Mouse (Mus musculus): ENCODE results near the gene 6430548M08Rik. TPM values are rescaled to one million over a fixed set of nuclear protein-coding genes. Genes with fewer than 3 reads are reported as not detected.
A peak's percentile ranks its signal among the peaks of the same experiment; 100 is the strongest.

The 6430548M08Rik gene
- polyA plus RNA-seq, 1 experiment = 2.4 TPM

DNA sequence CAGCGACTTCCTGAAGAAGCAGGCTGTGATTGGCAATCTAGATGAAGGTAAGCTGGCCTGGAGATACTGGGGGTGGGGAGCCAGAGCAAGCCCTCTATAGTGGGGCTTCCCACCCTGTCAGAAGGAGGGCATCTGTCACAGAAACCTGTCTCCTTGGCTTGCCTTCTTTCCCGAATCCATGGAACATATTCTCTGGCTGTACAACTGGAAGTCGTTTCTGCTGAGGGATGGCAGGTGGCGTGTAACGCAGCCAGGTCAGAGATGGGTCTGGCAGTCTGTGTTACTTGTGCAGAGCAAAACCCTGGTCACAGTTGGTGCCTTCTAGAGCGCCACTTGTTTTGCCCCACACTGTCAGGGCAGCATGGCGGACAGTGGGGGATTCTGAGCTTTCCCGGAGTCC, 46.4 kb downstream of the 6430548M08Rik start:
- no peaks in the 10 kb centered on the region for H3K9me3 ChIP-seq

DNA sequence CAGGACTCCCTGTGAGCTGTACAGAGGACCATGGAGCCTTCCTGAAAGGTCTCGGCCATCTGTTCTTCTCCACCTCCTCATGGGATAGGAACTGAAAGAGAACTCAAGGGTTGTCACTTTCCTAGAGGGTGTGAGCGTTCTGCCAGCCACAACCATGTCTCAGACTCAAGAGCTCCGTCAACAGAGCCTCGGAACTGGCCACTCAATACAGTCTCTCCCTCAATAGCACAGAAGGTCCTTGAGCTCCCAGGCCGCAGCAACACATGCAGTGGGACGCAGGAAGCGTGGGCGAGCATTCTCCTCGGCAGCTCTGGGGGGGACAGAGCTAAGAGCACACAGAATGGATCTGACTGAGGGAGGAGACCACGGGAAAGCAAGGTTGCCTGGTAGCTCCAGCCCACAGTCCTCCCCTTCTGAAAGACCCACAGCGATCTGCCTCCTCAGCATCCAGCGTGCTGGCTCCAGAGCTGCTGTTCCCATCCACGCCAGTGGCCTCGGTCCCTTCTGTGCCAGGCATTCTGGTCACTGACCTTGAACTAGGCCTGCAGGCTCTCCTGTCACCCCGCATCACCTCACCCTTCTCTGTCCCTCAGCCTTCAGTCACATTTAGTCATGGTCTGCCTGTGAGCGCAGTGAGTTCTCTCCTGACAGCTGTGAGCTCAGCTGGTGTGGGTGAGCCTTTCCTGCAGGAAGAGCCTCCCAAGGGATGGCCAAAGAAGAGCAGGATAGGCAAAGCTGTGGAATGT, 47.9 kb downstream of the 6430548M08Rik start:
- H3K4me1 ChIP-seq = peaks cover 21% of the 10 kb centered on the region
- H3K9me3 ChIP-seq = no peaks in the 10 kb centered on the region
- no peak overlapping the region for H3K4me3 ChIP-seq (replicated peaks)
- peaks cover 96% of the 10 kb centered on the region for H3K27me3 ChIP-seq (replicated peaks)
- H3K36me3 ChIP-seq (replicated peaks; ENCODE audit: low read length) = no peaks in the 10 kb centered on the region
- TF ChIP-seq FLI1 (IDR thresholded peaks at IDR 0.05; ENCODE audit: low read length) (no peak), GATA1 (IDR thresholded peaks at IDR 0.05; ENCODE audit: borderline replicate concordance, low read length) (no peak)

More for the DNA sequence above, 46.4 kb downstream of the 6430548M08Rik start:
- no peak for TF ChIP-seq GATA1 (IDR thresholded peaks at IDR 0.05; ENCODE audit: borderline replicate concordance, low read length)
- TF ChIP-seq FLI1 (IDR thresholded peaks at IDR 0.05; ENCODE audit: low read length) = no peak
- Histone ChIP-seq H3K4me3 (replicated peaks) (no peak overlapping the region), H3K27me3 (replicated peaks) (peaks cover 96% of the 10 kb centered on the region), H3K36me3 (replicated peaks; ENCODE audit: low read length) (no peaks in the 10 kb centered on the region), H3K4me1 (peaks cover 34% of the 10 kb centered on the region)

DNA sequence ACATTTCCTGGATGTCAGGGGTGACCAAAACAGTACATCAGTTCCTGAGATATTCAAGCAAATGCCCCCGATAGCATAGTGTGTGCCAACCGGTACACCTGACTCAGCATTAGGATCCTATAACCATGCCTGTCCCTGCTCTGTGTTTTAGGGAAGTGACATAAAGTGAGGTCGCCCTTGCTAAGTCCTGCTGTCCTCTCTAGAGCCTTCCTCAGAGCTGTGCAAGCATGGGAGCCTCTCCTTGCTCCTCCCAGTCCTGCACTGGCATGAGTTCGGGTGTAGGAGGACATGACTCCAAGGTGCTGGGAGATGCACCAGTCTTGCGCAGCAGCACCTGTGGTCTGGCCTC, 48.4 kb downstream of the 6430548M08Rik start:
- peaks cover 96% of the 10 kb centered on the region for H3K27me3 ChIP-seq (replicated peaks)
- H3K36me3 ChIP-seq (replicated peaks; ENCODE audit: low read length) = no peaks in the 10 kb centered on the region
- no peaks in the 10 kb centered on the region for H3K9me3 ChIP-seq
- H3K4me1 ChIP-seq = peaks cover 21% of the 10 kb centered on the region
- TF ChIP-seq GATA1 (IDR thresholded peaks at IDR 0.05; ENCODE audit: borderline replicate concordance, low read length) (no peak), FLI1 (IDR thresholded peaks at IDR 0.05; ENCODE audit: low read length) (no peak)
- peak overlapping the region; percentile 20 for H3K4me3 ChIP-seq (replicated peaks)

DNA sequence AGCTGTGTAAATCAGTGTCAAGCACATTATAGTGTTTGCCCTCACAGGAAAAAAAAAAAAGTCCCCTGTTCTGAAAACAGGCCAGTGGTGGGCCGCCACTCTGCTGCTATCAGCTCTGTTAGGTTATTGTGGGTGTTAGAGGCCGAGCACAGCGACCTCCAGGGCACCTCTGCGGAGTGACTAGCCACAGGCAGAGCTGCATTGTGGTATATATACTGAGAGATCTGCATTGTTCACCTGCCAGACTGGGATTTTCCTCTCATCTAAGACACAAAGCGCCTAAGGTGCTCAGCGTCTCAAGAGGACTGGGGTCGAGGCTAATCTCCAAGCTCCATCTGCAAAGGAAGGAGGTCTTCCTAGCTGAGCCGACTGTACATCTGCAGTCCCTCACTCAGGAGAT, 49.4 kb downstream of the 6430548M08Rik start:
- Histone ChIP-seq H3K9me3 (no peaks in the 10 kb centered on the region), H3K4me1 (peaks cover 21% of the 10 kb centered on the region), H3K27me3 (replicated peaks) (peaks cover 98% of the 10 kb centered on the region), H3K36me3 (replicated peaks; ENCODE audit: low read length) (no peaks in the 10 kb centered on the region), H3K4me3 (replicated peaks) (no peak overlapping the region)
- TF ChIP-seq FLI1 (IDR thresholded peaks at IDR 0.05; ENCODE audit: low read length) (no peak), GATA1 (IDR thresholded peaks at IDR 0.05; ENCODE audit: borderline replicate concordance, low read length) (no peak)

DNA sequence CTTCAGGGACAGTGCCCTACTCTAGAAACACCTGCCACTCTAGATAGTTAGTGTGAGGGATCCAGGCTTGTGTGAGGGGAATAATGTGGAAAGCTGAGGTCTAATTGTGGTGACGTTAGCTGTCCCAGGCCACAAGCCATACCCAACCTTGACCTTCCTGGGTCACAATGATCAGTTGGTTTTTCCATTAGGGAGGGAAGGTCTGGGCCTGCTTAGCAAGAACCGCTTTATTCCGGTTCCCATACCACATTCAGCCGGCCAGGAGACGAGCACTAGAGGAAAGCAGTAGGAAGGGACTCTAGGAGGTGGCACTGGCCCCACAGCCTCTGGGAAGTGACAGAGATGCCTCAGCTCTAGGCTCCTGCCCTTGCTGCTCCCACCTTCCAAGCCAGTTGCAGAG, 50.1 kb downstream of the 6430548M08Rik start:
- no peaks in the 10 kb centered on the region for H3K36me3 ChIP-seq (replicated peaks; ENCODE audit: low read length)
- no peaks in the 10 kb centered on the region for H3K9me3 ChIP-seq
- peaks cover 21% of the 10 kb centered on the region for H3K4me1 ChIP-seq
- TF ChIP-seq FLI1 (IDR thresholded peaks at IDR 0.05; ENCODE audit: low read length) = no peak
- no peak for TF ChIP-seq GATA1 (IDR thresholded peaks at IDR 0.05; ENCODE audit: borderline replicate concordance, low read length)
- H3K27me3 ChIP-seq (replicated peaks) = peaks cover 99% of the 10 kb centered on the region
- no peak overlapping the region for H3K4me3 ChIP-seq (replicated peaks)

DNA sequence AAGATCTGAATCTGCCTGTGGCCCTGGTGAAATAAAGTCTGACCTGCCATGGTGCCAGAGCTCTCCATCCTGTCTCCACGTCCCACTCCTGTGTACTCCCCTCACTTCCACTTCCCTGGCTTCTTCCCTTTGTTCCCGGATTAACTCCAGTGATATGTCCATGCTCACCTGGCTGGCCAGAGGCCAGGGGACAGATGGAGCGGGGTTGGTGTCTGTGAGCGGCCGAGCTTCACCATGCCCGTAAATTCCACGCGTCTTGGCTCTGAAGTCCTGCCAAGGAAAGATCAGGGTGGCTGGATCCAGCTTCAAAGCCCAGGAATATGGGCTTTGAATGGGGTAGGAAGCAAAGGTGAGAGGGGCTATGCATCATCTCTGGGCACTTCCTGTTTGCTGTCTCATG, 53.2 kb downstream of the 6430548M08Rik start:
- Histone ChIP-seq H3K4me1 (peaks cover 12% of the 10 kb centered on the region), H3K4me3 (replicated peaks) (no peak overlapping the region), H3K27me3 (replicated peaks) (peaks cover 97% of the 10 kb centered on the region), H3K36me3 (replicated peaks; ENCODE audit: low read length) (no peaks in the 10 kb centered on the region), H3K9me3 (no peaks in the 10 kb centered on the region)
- TF ChIP-seq GATA1 (IDR thresholded peaks at IDR 0.05; ENCODE audit: borderline replicate concordance, low read length) (no peak), FLI1 (IDR thresholded peaks at IDR 0.05; ENCODE audit: low read length) (no peak)

DNA sequence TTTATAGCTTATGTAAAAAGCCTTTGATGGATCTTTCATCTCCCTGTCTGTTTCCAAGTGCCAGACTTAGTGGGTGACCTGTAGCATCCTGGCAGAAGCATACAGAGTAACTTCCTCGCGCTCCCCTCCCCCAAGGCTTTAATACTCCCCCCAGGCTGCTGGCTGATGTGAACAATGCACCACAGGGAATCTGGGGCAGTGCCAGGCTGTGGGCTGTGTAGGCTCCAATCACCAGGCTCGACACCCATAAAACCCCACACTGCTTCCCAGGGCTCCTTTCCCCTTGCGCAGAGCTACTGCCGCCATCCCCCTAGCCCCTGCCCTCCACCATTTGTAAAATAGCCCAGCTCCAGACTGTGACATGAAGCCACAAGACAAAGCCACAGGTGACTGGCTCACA, 53.9 kb downstream of the 6430548M08Rik start:
- Histone ChIP-seq H3K27me3 (replicated peaks) (peaks cover 96% of the 10 kb centered on the region), H3K9me3 (no peaks in the 10 kb centered on the region; the same call in 1 of the 2 replicates), H3K4me1 (peaks cover 7% of the 10 kb centered on the region; the same call in 1 of the 2 replicates), H3K36me3 (replicated peaks; ENCODE audit: low read length) (no peaks in the 10 kb centered on the region), H3K4me3 (replicated peaks) (no peak overlapping the region)
- TF ChIP-seq FLI1 (IDR thresholded peaks at IDR 0.05; ENCODE audit: low read length) = no peak
- TF ChIP-seq GATA1 (IDR thresholded peaks at IDR 0.05; ENCODE audit: borderline replicate concordance, low read length) = no peak

DNA sequence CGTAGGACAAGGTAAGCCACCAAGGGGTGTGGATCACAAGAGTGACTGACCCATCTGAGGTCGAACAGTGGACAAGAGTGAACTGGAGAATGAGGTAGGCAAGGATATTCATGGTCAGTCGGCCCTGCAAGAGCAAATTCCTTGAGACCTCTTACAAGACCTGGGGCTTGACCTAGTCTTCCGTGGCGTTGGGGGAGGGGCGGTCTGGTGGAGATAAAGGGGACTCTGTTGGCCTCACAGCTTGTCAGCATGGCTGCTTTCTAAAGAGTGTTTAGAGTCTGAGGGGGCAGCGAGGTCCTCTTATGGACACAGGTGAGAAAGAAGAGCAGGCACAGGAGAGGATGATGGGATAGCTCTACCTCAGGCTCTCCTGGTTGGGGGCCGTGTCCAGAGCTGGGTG, 55.2 kb downstream of the 6430548M08Rik start:
- H3K9me3 ChIP-seq = no peaks in the 10 kb centered on the region; the same call in 1 of the 2 replicates
- H3K36me3 ChIP-seq (replicated peaks; ENCODE audit: low read length) = no peaks in the 10 kb centered on the region
- TF ChIP-seq GATA1 (IDR thresholded peaks at IDR 0.05; ENCODE audit: borderline replicate concordance, low read length) (no peak), FLI1 (IDR thresholded peaks at IDR 0.05; ENCODE audit: low read length) (no peak)
- H3K27me3 ChIP-seq (replicated peaks) = peaks cover 92% of the 10 kb centered on the region
- peak overlapping the region; percentile 20 for H3K4me3 ChIP-seq (replicated peaks)
- peaks cover 8% of the 10 kb centered on the region; the same call in 1 of the 2 replicates for H3K4me1 ChIP-seq

DNA sequence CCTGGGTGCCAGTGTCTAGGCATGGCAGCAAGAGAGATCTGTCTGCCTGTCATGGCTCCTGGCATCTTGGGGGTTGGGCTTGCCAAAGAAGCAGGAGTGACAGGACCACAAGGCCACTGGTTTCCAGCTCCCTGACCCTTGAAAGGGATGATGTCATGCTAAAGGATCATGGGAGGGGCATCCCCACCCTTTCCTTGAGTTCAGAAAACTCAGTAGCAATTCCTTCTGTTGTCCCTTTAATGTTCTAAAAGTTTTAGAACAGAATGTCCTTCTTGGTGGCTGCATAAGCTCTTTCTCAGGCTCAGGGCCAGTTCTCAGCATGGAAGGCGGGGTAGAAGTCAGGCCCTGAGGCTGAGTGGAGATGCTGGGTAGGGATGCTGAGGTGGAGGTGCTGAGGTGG, 59.2 kb downstream of the 6430548M08Rik start:
- Histone ChIP-seq H3K36me3 (replicated peaks; ENCODE audit: low read length) (no peaks in the 10 kb centered on the region), H3K4me1 (peaks cover 23% of the 10 kb centered on the region), H3K27me3 (replicated peaks) (peaks cover 92% of the 10 kb centered on the region), H3K4me3 (replicated peaks) (no peak overlapping the region), H3K9me3 (no peaks in the 10 kb centered on the region; the same call in 1 of the 2 replicates)
- TF ChIP-seq FLI1 (IDR thresholded peaks at IDR 0.05; ENCODE audit: low read length) (no peak), GATA1 (IDR thresholded peaks at IDR 0.05; ENCODE audit: borderline replicate concordance, low read length) (no peak)

DNA sequence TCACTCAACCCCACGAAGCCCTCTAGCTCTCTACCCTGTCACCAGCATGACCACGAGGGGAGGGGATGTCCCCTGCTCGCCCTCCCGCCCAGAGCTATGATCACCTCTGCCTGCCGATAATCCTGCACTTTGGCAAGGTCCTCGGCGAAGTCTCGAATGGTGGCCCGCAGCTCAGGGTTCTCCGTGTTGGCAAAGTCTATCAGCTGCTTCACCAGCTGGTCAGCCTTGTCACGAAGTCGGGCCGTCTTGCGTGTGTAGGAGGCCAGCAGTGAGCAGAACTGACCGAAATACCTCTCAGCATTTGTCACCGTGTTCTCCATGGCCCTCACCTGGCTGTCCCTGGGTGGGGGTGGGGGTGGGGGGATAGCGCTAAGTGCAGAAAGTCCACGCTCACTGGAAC, 60.7 kb downstream of the 6430548M08Rik start:
- no peak overlapping the region for H3K4me3 ChIP-seq (replicated peaks)
- H3K36me3 ChIP-seq (replicated peaks; ENCODE audit: low read length) = no peaks in the 10 kb centered on the region
- no peaks in the 10 kb centered on the region; the same call in 1 of the 2 replicates for H3K9me3 ChIP-seq
- H3K4me1 ChIP-seq = peaks cover 33% of the 10 kb centered on the region
- peaks cover 85% of the 10 kb centered on the region for H3K27me3 ChIP-seq (replicated peaks)
- TF ChIP-seq FLI1 (IDR thresholded peaks at IDR 0.05; ENCODE audit: low read length) (no peak), GATA1 (IDR thresholded peaks at IDR 0.05; ENCODE audit: borderline replicate concordance, low read length) (no peak)
